Mouse (Mus musculus): ENCODE measurements around the gene Ccdc191.

Gene Ccdc191

DNA sequence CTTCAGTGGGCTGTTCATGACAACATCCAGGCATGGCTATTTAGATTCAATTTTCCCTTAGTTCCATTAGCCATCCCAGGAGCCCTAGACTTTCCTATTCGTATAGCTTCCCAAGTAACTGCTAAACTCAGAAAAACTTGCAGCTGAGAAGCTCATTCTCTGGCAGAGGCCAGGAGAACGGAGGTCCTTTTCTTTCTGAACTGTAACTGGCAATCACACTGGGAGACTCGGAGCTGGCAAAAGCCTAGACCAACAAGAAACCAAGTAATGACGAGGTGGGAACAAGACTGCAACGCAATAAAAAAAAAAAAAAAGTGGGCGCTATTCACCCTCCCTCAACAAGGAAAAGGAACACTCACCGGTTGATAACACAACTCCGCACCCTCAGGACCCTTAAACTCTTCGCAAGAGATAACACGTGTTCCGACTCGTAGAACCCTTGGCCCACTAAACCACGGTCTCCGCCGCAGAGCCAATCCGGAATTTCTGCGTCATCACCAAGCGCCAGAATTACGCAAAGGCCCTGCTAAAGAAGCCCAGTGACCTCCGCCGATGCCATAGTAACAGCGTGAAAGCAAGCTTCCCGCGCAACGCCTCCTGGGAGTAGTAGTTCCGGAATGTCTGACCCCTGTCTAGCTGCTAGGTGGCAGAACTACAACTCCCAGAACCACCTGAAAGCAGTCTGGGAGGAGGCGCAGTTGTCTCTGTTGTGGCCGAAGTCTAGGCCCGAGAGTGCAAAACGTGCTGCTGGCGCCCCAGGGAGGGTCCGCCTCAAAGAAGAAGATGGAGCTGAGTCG is at the start of gene Ccdc191:
Gene Ccdc191 (plus strand): TSS at position 593 of the 797 bp plus-strand sequence.
- DNase-seq (ENCODE audit: low spot score) = peak; percentile 99

GRCm38 (mm10) chr16:43841236-43841635 is 48.4 kb upstream of the Ccdc191 start:
- DNase-seq (ENCODE audit: low spot score) = no peak

GRCm38 (mm10) chr16:43849839-43850238 is 39.8 kb upstream of the Ccdc191 start:
- no peak for DNase-seq (ENCODE audit: low spot score)

- DNase-seq (ENCODE audit: low spot score) = no peak
These were observed 30.6 kb upstream of the Ccdc191 start for GRCm38 (mm10) chr16:43858941-43859476.

GRCm38 (mm10) chr16:43860624-43861023 is 29.0 kb upstream of the Ccdc191 start:
- no peak for DNase-seq (ENCODE audit: low spot score)

DNA sequence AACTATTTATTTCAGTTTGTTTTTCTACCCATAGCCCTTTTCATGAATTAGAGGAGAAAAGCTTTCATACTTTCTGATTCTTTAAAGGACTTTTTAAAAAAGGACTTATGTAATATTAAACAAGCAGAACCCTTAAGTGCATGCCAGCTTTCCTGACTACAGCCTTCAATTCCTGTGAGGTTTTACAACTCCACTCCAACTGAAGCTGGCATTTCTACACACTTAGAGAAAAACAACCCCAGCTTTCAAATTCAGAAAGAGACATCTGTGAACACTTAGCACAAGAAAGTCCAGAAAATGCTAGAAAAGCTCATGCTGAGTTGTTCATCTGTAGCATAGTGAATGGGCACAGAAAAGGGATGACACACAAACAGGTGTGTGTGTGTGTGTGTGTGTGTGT is 19.8 kb upstream of the Ccdc191 start:
- DNase-seq (ENCODE audit: low spot score) = no peak

DNA sequence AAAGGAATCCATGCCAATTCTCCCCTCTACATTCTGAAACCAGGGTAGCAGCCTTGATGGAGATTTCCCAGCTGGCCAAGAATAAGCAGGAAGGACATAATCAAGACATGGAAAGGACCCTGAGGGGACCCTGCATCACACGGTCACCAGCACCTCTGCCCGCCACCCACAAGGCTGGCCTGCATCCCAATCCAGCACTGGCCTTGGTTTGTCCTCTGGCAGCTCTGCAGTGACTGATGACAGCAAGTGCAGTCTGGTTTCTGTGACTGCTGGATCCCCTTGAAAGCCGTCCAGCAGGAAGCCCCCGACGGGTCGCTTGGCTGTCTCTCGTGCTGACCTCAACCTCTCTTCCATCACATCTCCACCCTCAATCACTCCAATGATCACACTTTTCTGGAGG is 18.2 kb upstream of the Ccdc191 start:
- DNase-seq (ENCODE audit: low spot score) = no peak

DNA sequence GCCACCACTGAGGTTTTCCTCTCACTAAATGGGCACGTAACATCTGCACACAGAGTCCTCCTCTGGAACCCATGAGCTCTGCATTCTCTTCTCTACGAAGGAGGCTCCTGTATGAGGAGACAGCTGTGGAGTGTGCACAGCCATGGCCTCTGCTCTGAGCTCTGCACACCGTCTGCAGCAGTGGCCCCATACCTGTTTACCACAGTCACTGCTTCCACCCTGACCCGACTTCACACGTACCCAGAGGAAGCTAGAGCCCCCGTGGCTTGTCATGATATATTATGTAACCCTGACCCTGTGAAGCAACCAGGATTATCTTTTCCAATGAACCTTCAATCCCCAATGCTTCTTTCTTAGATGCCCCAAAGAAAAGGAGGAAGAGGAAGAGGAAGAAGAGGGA is 9.8 kb upstream of the Ccdc191 start:
- no peak for DNase-seq (ENCODE audit: low spot score)

DNA sequence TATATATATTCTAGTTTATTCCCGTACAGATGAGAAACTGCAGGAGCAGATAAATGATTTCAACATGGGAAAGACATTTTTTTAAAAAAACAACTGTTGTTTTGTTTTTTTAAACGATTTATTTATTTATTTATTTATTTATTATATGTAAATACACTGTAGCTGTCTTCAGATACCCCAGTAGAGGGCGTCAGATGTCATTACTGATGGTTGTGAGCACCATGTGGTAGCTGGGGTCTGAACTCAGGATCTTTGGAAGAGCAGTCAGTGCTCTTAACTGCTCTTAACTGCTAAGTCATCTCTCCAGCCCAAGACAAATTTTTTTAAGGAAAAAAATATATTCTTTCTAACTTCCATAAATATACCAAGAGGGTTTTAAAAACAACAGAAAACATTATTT is 8.0 kb upstream of the Ccdc191 start:
- no peak for DNase-seq (ENCODE audit: low spot score)

DNA sequence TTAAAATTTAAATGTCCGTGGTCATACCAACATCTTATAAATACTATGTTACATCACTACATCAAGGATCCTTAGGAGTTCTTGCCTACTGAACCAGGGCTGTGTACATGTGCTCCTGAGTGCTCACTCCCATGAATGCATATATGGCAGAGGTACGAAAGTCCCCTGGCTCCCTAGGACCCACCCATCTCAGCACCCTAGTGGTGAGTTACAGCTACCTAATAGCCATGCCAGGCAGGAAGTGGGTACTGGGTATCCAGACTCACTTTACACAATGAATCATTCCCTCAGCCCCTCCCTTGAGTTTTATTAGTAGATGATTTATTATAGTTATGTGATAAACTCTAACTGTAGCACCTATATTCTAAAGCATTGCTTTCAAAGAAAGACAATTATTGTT is 7.3 kb upstream of the Ccdc191 start:
- no peak for DNase-seq (ENCODE audit: low spot score)

- no peak for DNase-seq (ENCODE audit: low spot score)
These were observed 371 bp downstream of the Ccdc191 start for GRCm38 (mm10) chr16:43890005-43890336.

- no peak for DNase-seq (ENCODE audit: low spot score)
These were observed 1.2 kb downstream of the Ccdc191 start for GRCm38 (mm10) chr16:43890747-43891336.

DNA sequence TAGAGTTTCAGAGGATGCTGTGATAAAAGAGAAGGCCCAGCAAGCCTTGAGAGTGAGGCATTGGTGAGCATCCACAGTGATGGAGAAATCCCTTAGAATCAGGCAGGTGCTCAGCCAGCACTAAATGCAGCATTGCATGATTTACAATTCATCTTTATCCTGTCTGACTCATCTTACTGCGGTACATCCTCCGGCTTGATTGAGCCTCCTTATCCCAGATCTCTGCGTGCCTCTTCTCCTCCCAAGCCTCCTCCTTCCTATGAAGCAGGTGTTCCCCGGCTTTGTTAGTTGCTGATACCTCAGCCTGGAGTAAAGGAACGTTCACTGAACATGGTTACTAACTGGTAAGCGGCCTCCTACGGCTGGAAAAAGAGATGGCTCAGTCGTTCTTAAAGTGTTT is 4.9 kb downstream of the Ccdc191 start:
- DNase-seq (ENCODE audit: low spot score) = no peak

- no peak for DNase-seq (ENCODE audit: low spot score)
These were observed 10.5 kb downstream of the Ccdc191 start for GRCm38 (mm10) chr16:43900138-43900537.

DNA sequence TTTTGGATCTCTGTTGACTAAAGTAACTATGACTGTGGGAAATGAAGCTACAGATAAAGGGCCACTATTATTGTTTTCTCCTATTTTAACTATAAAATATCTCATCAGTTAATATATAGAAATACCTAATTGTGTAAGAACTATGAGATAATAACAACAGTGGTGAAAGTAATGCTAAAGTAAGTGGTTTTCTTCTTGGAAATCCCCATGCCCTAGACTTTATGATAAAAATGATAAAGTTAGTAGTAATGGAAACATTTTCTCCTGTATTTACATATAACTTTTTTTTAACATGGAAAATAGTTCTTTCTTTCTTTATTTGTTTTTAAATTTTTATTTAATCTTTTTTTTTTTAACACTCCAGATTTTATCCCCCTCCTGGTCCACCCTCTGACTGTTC is 11.0 kb downstream of the Ccdc191 start:
- no peak for DNase-seq (ENCODE audit: low spot score)

DNA sequence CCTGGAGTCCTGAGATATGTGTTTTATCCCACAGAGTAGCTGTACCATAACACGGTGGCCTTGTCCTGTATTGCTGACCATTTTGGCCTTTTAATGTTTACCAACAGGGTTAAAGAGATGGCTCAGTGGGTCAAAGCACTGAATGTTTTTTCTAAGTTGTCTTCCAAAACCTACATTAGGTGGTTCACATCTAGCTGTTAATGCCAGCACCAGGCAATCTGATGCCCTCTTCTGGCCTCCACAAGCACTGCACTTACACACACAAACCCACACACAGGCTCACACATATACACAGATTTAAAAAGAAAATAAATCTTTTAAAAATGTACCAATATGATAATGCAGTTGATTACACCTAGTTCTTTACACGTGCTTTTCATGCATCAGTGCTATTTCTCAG is 19.3 kb downstream of the Ccdc191 start:
- no peak for DNase-seq (ENCODE audit: low spot score)

GRCm38 (mm10) chr16:43918867-43919266 is 29.3 kb downstream of the Ccdc191 start:
- no peak for DNase-seq (ENCODE audit: low spot score)

DNA sequence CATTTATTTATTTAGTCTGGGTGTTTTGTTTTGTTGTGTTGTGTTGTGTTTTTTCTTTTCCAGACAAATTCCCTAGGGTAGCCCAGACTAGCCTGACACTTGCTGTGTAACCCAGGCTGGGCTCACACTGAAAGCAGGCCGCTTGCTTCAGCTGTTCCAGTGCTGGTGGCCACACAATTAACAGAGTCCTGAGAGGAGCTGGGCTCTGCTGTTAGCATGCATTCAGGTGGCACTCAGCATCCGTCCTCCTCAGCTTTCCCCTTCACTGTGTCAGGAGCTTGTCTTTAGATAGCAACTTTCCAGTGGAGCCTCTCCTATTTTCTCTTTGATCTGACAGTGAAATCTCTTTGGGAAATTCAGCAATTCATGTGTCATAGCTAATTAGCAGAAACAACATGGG is 32.4 kb downstream of the Ccdc191 start:
- no peak for DNase-seq (ENCODE audit: low spot score)

DNA sequence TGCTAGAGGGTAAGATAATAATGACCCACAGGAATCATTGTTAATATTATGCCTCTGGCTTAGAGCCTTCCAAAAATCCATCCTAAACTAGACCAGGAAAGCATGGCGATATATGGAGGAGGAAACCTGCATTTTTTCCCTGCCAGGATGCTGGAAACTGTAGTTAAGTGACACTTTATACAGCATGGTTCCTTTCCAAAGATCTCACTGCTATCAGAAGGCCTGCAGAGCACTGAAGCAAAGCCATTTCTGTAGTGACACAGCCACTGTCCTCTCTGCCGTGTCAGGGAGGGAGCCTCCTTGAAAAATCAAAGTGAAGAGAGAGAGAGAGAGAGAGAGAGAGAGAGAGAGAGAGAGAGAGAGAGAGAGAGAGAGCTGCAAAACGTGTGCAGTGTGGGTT is 33.0 kb downstream of the Ccdc191 start:
- DNase-seq (ENCODE audit: low spot score) = no peak

DNA sequence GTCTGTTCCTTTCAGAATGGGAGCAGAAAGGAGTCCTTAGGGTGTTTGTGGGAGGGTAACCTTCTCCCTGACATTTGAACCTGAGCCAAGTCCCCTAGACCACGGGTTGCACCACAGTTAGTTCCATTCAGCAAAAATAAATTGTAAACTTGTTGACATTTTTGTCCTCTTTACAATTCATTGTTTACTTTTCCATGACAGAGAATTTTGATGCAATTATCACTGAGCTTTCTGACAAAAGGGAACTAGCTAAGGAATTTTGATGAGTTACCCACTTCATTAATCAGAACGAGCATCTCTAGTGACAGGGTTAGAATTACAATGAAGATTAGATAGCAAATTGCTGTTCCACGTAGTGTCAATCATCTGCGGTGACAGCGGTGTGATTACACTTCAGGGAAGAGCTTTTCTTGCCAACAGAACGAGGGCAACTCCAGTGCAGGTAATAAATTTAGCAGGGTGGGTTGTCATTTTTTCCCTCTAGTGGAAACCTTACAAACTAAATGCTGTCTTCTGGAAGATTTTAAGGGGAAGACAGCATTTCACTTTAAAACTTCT is 35.5 kb downstream of the Ccdc191 start:
- DNase-seq (ENCODE audit: low spot score) = no peak

- DNase-seq (ENCODE audit: low spot score) = no peak
These were observed 36.2 kb downstream of the Ccdc191 start for GRCm38 (mm10) chr16:43925846-43926245.

DNA sequence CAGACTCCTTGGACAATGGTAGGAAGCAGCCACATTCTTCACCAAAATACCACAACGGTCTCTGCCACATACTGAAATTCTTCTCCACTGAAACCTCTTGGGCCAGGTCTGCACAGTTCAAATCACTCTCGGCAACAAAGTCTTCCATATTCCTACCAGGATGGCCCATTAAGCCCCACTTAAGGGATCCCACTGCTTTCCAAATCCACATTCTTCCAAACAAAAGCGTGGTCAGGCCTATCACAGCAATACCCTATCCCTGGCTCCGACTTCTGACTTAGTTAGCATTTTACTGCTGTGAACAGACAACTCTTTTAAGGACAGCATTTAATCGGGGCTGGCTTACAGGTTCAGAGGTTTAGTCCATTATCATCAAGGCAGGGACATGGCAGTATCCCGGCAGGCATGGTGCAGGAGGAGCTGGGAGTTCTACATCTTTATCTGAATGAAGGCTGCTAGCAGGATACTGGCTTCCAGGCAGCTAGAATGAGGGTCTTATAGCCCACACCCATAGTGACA is 36.8 kb downstream of the Ccdc191 start, which contains the start of gene Qtrt2:
Gene Qtrt2 (minus strand): TSS at position 469 of the 519 bp plus-strand sequence.
- DNase-seq (ENCODE audit: low spot score) = no peak

- DNase-seq (ENCODE audit: low spot score) = no peak
These were observed 41.0 kb downstream of the Ccdc191 start for GRCm38 (mm10) chr16:43930577-43930976.
